Mouse (Mus musculus) stomach, embryonic 14.5 days (tissue): ENCODE measurements around the gene Il24. TPM values are rescaled to one million over a fixed set of nuclear protein-coding genes. Genes with fewer than 3 reads are reported as not detected.

Experiments used
- ATAC-seq: fragments of 200-750 bp; cut with Nextera tagmentation; 2 replicates; pipeline ENCODE4 v1.8.0; 2017; ENCODE audit warnings: low read depth, moderate TSS enrichment; ENCODE audit not compliant: insufficient number of reproducible peaks, insufficient read depth, low FRiP score
- H3K27ac ChIP-seq: fragments of 300-500 bp; sonication (generic); 2 replicates; pipeline ENCODE4 v1.5.1; 2014; ENCODE audit warnings: mild to moderate bottlenecking, low read length, moderate library complexity, mixed read lengths
- H3K27me3 ChIP-seq: fragments of 300-500 bp; sonication (generic); 2 replicates; pipeline ENCODE4 v1.6.1; 2014; ENCODE audit warnings: low read length, control low read depth, mixed read lengths; ENCODE audit not compliant: control insufficient read depth, insufficient read depth
- H3K36me3 ChIP-seq: fragments of 300-500 bp; sonication (generic); 2 replicates; pipeline ENCODE4 v1.6.1; 2014; ENCODE audit warnings: mild to moderate bottlenecking, control low read depth, low read length, moderate library complexity, mixed read lengths; ENCODE audit not compliant: control insufficient read depth, insufficient read depth
- H3K4me1 ChIP-seq: fragments of 300-500 bp; sonication (generic); 2 replicates; pipeline ENCODE4 v1.6.1; 2014; ENCODE audit warnings: low read length, control low read depth, mixed read lengths; ENCODE audit not compliant: control insufficient read depth, insufficient read depth
- H3K4me2 ChIP-seq: fragments of 300-500 bp; sonication (generic); replicated peaks from 2 replicates; pipeline ENCODE4 v1.6.1; 2014; ENCODE audit warnings: low read depth, low read length, control low read depth
- H3K4me3 ChIP-seq: fragments of 300-500 bp; sonication (generic); 2 replicates; pipeline ENCODE4 v1.5.1; 2014; ENCODE audit warnings: low read depth, low read length, control low read depth
- H3K9ac ChIP-seq: fragments of 300-500 bp; sonication (generic); replicated peaks from 2 replicates; pipeline ENCODE4 v1.6.1; 2014; ENCODE audit warnings: low read depth, mild to moderate bottlenecking, control low read depth, low read length, moderate library complexity, mixed read lengths
- H3K9me3 ChIP-seq: fragments of 300-500 bp; sonication (generic); 2 replicates; pipeline ENCODE4 v1.6.1; 2016; ENCODE audit warnings: low read depth, low read length, control low read depth; ENCODE audit not compliant: control insufficient read depth
- WGBS: fragments of 180-500 bp; shearing (Covaris S2); extraction: QIAGEN DNeasy Blood & Tissue Kit; methylation state at CpG from one replicate; pipeline ENCODE4 v1.1.7; 2014; 5-methylcytosine and 5-hydroxymethylcytosine counted together
- polyA plus RNA-seq: library from polyadenylated mRNA; unstranded; fragments of >200 nt; fragmentation: Nextera tagmentation; extraction: Ambion mirVana; gene quantifications from 2 replicates; pipeline ENCODE4 v1.2.1, GENCODE M21; 2014

Gene Il24
- not detected in 2 replicates for polyA plus RNA-seq

DNA sequence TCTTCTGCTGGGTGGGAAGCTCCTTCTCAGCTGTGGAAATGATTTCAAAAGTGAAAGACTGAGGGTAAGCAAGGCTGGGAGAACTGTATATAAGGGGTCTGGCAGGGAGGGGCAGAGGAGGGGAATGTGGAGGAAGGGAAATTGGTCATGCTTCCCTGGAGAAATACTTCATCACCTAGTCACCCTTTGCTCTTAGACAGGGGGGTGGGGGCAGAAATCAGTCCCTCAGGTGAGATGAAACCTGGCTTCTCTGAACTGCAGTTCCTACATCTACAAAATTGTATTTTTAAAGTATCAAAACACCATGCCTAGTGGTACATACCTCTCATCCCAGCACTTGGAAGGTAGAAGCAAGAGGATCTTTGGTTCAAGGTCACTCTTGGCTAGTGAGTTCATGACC, at the start of gene Il24:
Il24 (minus strand) TSS at position 101 of the 400 bp plus-strand sequence.
- H3K36me3 ChIP-seq: no peaks in the 10 kb centered on the region
- no peak within 1 kb of the TSS for H3K4me2 ChIP-seq
- H3K27ac ChIP-seq: no peak within 1 kb of the TSS
- no peaks in the 10 kb centered on the region for H3K27me3 ChIP-seq
- ATAC-seq: no peak
- no peak within 1 kb of the TSS for H3K4me3 ChIP-seq
- no peaks in the 10 kb centered on the region for H3K4me1 ChIP-seq
- no peak within 1 kb of the TSS for H3K9ac ChIP-seq
- no peaks in the 10 kb centered on the region for H3K9me3 ChIP-seq

DNA sequence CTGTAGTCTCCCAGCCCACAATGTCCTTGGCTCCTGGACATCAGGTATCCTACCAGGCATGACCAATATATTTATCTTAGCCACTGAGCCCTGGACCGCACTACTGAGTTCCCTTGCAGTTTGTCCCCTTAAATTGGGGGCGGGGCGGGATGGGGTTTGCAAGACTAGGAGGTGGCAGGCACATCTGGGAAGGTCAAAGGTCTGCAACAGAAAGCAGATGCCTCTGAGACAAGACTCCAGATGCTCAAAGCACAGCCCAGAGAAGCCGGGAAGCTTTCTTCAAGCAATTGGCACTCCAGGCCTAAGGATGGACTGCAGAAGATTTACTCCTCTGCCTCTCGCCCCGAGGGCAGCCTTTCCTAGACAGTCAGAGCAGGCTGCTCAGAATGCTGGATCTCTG, 49.1 kb upstream of the Il24 start:
- Histone ChIP-seq H3K9ac (no peak overlapping the region), H3K9me3 (no peaks in the 10 kb centered on the region), H3K4me1 (no peaks in the 10 kb centered on the region), H3K27ac (no peak overlapping the region), H3K36me3 (no peaks in the 10 kb centered on the region), H3K4me3 (no peak overlapping the region), H3K4me2 (no peak overlapping the region), H3K27me3 (no peaks in the 10 kb centered on the region)
- WGBS: 42% methylated on average over 6 of the region's 6 CpGs
- ATAC-seq: no peak

DNA sequence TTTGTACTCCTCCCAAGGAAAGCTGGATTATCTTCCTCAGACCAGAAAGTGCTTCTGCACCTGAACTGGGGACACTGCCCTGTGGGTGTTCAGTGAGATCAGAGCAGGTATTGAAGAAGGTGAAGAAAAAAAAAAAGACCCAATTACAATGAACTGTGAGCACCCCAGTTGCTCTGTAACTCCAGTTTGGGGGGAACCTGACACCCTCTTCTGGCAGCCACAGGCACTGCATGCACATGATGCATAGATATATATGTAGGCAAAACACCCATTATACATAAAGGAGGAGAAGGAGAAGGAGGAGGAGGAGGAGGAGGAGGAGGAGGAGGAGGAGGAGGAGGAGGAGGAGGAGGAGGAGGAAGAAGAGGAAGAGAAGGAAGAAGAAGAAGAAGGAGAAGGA, 39.2 kb upstream of the Il24 start:
- H3K4me3 ChIP-seq: no peak overlapping the region
- H3K9me3 ChIP-seq: no peaks in the 10 kb centered on the region
- H3K4me2 ChIP-seq: no peak overlapping the region
- H3K27ac ChIP-seq: no peak overlapping the region
- H3K9ac ChIP-seq: no peak overlapping the region
- no peak for ATAC-seq
- no peaks in the 10 kb centered on the region for H3K36me3 ChIP-seq
- no peaks in the 10 kb centered on the region for H3K4me1 ChIP-seq
- H3K27me3 ChIP-seq: no peaks in the 10 kb centered on the region

DNA sequence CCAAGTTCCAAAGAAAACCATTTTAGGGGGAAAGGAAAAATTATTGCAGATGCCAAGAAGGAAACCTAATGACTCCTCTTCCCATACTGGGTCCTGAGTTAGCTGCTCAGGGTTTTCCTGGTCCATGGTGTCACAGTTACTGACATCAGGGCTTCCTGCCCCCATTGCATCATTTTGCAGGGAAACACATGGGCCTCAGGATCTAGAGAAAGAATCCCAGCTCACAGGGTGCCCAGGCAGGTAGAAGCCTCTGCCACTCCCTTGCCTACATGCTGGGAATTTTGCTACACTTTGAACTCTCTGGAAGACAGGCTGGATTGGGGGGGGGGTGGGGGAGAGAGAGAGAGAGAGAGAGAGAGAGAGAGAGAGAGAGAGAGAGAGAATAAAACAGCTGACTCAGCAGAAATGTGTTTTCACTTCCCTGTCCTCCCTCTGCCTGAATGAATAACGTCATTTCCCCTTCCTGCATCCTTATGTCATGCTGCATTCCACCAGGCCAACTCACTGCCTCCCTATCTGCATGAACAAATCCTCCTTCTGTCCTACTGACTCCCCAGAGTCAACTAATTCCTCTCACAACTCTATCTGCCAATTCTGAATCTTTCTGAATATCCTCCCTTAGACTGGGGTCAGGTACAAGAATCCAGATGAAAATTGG, 31.2 kb upstream of the Il24 start:
- 15% methylated on average over 1 of the region's 1 CpGs for WGBS
- Histone ChIP-seq H3K27me3 (no peaks in the 10 kb centered on the region), H3K9ac (no peak overlapping the region), H3K27ac (no peak overlapping the region), H3K4me1 (no peaks in the 10 kb centered on the region), H3K36me3 (no peaks in the 10 kb centered on the region), H3K4me2 (no peak overlapping the region), H3K9me3 (no peaks in the 10 kb centered on the region), H3K4me3 (no peak overlapping the region)
- ATAC-seq: no peak

DNA sequence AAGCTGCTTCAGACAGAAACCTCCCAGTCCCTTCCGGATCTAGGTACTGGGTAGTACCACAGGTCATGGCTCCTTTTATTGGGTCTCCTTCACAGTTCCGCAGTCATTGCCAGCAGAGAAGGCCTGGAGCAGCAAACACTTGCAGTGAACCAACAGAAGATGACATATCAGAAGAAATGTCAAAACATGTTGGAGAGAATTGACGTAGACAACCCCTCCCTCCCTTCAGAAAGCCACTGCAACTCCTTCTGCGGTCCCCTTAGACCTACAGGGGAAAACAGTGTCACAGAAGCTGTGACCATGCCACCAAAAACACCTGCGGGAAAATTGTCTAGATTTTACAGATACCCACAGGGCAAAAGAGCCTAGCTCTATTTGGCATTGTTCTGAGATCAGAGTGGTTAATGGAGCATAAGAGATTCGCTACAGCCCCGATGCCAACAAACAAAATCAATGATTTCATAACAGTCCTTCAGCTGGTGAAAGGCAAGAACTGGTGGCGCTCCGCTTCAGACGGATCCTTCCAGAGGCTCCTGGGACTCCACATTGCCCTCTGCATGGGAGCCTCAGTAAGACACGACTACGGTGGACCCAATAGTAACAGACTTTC, 24.3 kb upstream of the Il24 start, which contains the start of gene Il20:
Il20 (minus strand) TSS at position 51 of the 610 bp plus-strand sequence.
- H3K4me1 ChIP-seq: no peaks in the 10 kb centered on the region
- no peak within 1 kb of the TSS for H3K4me3 ChIP-seq
- no peak within 1 kb of the TSS for H3K4me2 ChIP-seq
- no peak for ATAC-seq
- H3K27ac ChIP-seq: no peak within 1 kb of the TSS
- no peaks in the 10 kb centered on the region for H3K36me3 ChIP-seq
- H3K9me3 ChIP-seq: no peaks in the 10 kb centered on the region
- H3K27me3 ChIP-seq: no peaks in the 10 kb centered on the region
- 88% methylated on average over 12 of the region's 12 CpGs for WGBS
- no peak within 1 kb of the TSS for H3K9ac ChIP-seq

DNA sequence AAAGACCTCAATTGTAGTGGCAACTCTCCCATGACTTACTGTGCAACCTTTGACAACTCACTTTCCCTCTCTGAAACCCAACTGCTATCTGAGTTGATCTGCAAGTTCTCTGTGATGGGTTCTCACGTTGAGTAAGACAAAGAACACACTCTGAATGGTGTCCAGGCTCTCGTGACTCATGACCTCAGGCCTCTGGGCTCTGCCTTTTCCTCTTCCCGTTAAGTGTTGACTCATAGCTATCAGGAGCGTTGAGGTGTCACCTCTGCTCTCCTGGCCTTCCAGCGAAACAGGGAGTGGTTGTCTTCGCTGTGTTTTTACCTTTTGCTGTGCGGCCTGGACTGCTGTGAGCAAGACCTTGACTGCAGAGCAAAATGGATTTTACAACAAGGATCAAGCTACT, 15.3 kb upstream of the Il24 start:
- Histone ChIP-seq H3K36me3 (no peaks in the 10 kb centered on the region), H3K4me2 (no peak overlapping the region), H3K4me1 (no peaks in the 10 kb centered on the region), H3K4me3 (no peak overlapping the region), H3K9ac (no peak overlapping the region), H3K27ac (no peak overlapping the region), H3K27me3 (no peaks in the 10 kb centered on the region), H3K9me3 (no peaks in the 10 kb centered on the region)
- ATAC-seq: no peak
- 77% methylated on average over 7 of the region's 7 CpGs for WGBS

DNA sequence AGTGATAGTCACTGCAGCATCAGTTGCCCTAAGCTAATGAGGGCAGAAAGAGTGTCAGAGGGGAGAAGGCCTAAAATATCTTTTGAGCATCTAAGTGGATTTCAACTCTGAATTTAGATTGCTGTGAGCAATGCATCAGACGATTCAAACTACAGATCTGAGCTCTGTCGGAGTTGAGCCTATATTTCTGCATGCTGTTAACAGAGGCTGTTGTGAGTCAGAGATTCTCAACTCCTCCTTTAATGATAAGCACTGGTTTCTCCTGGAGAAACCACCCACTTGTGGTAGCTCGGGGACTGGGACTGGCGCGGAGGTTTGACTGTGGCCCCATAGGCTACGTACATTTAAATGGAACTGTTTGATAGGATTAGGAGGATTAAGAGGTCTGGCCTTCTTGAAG, 7.2 kb upstream of the Il24 start:
- no peak for ATAC-seq
- WGBS: 62% methylated on average over 6 of the region's 6 CpGs
- Histone ChIP-seq H3K4me1 (no peaks in the 10 kb centered on the region), H3K9me3 (no peaks in the 10 kb centered on the region), H3K27me3 (no peaks in the 10 kb centered on the region), H3K4me3 (no peak overlapping the region), H3K4me2 (no peak overlapping the region), H3K27ac (no peak overlapping the region), H3K36me3 (no peaks in the 10 kb centered on the region), H3K9ac (no peak overlapping the region)

DNA sequence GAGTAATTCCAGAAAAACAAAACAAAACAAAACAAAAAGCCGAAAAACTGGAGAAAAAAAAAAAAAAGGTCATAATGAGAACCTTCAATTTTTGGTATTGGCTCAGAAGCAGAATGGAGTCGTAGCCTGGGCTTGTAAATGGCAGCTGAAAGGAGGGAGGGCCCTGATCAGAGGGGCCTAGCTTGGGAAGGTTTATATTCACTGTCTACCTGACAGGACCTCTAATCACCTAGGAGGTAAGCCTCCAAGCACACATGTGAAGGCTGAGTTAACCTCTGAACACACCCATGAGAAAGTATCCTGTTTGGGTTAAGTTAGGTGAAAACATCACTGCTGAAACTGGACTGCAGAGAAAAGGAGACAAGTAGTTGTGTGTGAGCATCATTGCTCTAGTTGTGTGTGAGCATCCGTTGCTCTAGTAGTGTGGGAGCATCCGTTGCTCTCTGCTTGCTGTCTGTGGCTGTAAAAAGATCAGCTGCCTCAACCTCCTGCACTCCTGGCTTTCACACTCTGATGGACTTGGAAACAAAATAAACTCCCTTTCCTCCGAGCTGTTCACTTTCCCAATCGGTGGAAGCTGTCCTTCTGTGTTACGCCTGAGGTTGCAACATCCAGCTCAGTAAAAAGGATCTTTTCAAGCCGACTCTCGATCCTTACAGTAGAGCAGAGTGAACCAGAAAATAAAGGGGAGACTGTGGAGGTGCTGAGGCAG, 6.2 kb upstream of the Il24 start:
- Histone ChIP-seq H3K9me3 (no peaks in the 10 kb centered on the region), H3K4me3 (no peak overlapping the region), H3K4me2 (no peak overlapping the region), H3K27ac (no peak overlapping the region), H3K4me1 (no peaks in the 10 kb centered on the region), H3K36me3 (no peaks in the 10 kb centered on the region), H3K9ac (no peak overlapping the region), H3K27me3 (no peaks in the 10 kb centered on the region)
- 70% methylated on average over 9 of the region's 9 CpGs for WGBS
- no peak for ATAC-seq
